9 mouse cellular contexts compared by ENCODE assay signal in genomic region chr8:6572066-6572665, GRCm38 (mm10).
DNase-seq lines count a peak whose midpoint lies in the region; ATAC-seq lines count a peak whose summit lies in the region.
"Had no signal": no experiment of that assay in that cellular context is flagged by ENCODE, and none has a peak within 500 bp of the region (broad histone marks: within the 10 kb centered on the region; RNA-seq: fewer than 3 reads in every experiment).

No protein-coding gene starts in this region.

- H3K9me3 ChIP-seq in limb, embryonic 13.5 days: no peaks in the 10 kb centered on the region
- no peaks in the 10 kb centered on the region for H3K9me3 ChIP-seq in neural tube, embryonic 14.5 days (ENCODE audit: control insufficient read depth, low read length)
- H3K9me3 ChIP-seq: embryonic facial prominence, embryonic 13.5 days had no signal

- H3K4me3 ChIP-seq in limb, embryonic 13.5 days: no peak overlapping the region
- H3K4me3 ChIP-seq in neural tube, embryonic 14.5 days (ENCODE audit: low read depth, low read length): no peak overlapping the region
- H3K4me3 ChIP-seq: embryonic facial prominence, embryonic 13.5 days had no signal

- no peak overlapping the region for H3K27ac ChIP-seq in limb, embryonic 13.5 days
- H3K27ac ChIP-seq in neural tube, embryonic 14.5 days (ENCODE audit: low read depth, low read length): no peak overlapping the region
- H3K27ac ChIP-seq: embryonic facial prominence, embryonic 13.5 days had no signal

- 30% methylated on average over 9 of the region's 9 CpGs for WGBS in limb, embryonic 13.5 days
- WGBS in neural tube, embryonic 14.5 days: 29% methylated on average over 9 of the region's 9 CpGs

- H3K4me2 ChIP-seq in limb, embryonic 13.5 days (replicated peaks): peak overlapping the region; percentile 30; the same call in 1 of the 2 replicates
- H3K4me2 ChIP-seq in neural tube, embryonic 14.5 days (ENCODE audit: low read depth, low read length): no peak overlapping the region
- H3K4me2 ChIP-seq: embryonic facial prominence, embryonic 13.5 days had no signal

- H3K27me3 ChIP-seq in limb, embryonic 13.5 days: no peaks in the 10 kb centered on the region
- no peaks in the 10 kb centered on the region for H3K27me3 ChIP-seq in neural tube, embryonic 14.5 days (ENCODE audit: control insufficient read depth, insufficient read depth, low read length)
- H3K27me3 ChIP-seq: embryonic facial prominence, embryonic 13.5 days had no signal

- peak; percentile 56 for DNase-seq in 3134 (ENCODE audit: extremely low read depth, insufficient read length, low spot score)
- peak; percentile 62 to 91 for DNase-seq in adrenal gland, adult (ENCODE audit: inconsistent age in 2 of 2, low spot score in 1 of 2)
- DNase-seq in embryo, embryonic 10.5 days (ENCODE audit: low spot score): peak; percentile 92
- peak; percentile 62 to 77 for DNase-seq in gastrocnemius, postnatal 4 days (ENCODE audit: low spot score in 2 of 2)
- DNase-seq in kidney, adult 9 months: peak; percentile 79
- DNase-seq in telencephalon, adult 2 months (ENCODE audit: low read depth, low spot score): peak; percentile 49

- H3K9ac ChIP-seq in limb, embryonic 13.5 days: no peak overlapping the region
- H3K9ac ChIP-seq in neural tube, embryonic 14.5 days (replicated peaks; ENCODE audit: low read depth, low read length): no peak overlapping the region
- H3K9ac ChIP-seq: embryonic facial prominence, embryonic 13.5 days had no signal

- ATAC-seq in limb, embryonic 13.5 days (ENCODE audit: low FRiP score, low read depth): no peak
- peak; percentile 83; the same call in 1 of the 2 replicates for ATAC-seq in neural tube, embryonic 14.5 days (ENCODE audit: low read depth)

- no peaks in the 10 kb centered on the region for H3K36me3 ChIP-seq in limb, embryonic 13.5 days
- H3K36me3 ChIP-seq in neural tube, embryonic 14.5 days (ENCODE audit: control insufficient read depth, insufficient read depth, low read length): no peaks in the 10 kb centered on the region
- H3K36me3 ChIP-seq: embryonic facial prominence, embryonic 13.5 days had no signal

- H3K4me1 ChIP-seq in limb, embryonic 13.5 days: 0 out of 2 replicates have a peak, but pooled peaks cover 11% of the 10 kb centered on the region
- H3K4me1 ChIP-seq in neural tube, embryonic 14.5 days (ENCODE audit: control insufficient read depth, insufficient read depth, low read length): no peaks in the 10 kb centered on the region
- H3K4me1 ChIP-seq: embryonic facial prominence, embryonic 13.5 days had no signal
